Mouse (Mus musculus) lung, postnatal 0 days (tissue): ENCODE results near the gene Tpmt.

Experiments used
- CTCF ChIP-seq: IDR thresholded peaks from 2 replicates; pipeline ENCODE4 v1.5.1; 2016; ENCODE audit warnings: antibody characterized with exemption, mild to moderate bottlenecking
- EP300 ChIP-seq: IDR thresholded peaks from 2 replicates; pipeline ENCODE4 v1.6.1; 2016; ENCODE audit warnings: antibody characterized with exemption, mild to moderate bottlenecking, control low read depth

GRCm38 (mm10) chr13:47066516-47066915, 22.0 kb upstream of the Tpmt start:
- no peak for TF ChIP-seq CTCF
- TF ChIP-seq EP300: no peak
